Mouse (Mus musculus) lung, postnatal 36 days (tissue): ENCODE data around the gene Plcg1.

ENCODE experiments used
- DNase-seq: peaks from one replicate; pipeline ENCODE4 v3.0.0; 2022; ENCODE audit warnings: mixed read lengths

Plcg1 gene

GRCm38 (mm10) chr2:160736466-160736865 lies 5.4 kb downstream of the Plcg1 start:
- no peak for DNase-seq

- peak; percentile 83 for DNase-seq
Observed at GRCm38 (mm10) chr2:160738354-160738753, 7.3 kb downstream of the Plcg1 start.

- DNase-seq = no peak
Observed at GRCm38 (mm10) chr2:160739647-160740356, 8.7 kb downstream of the Plcg1 start.

- no peak for DNase-seq
Observed at GRCm38 (mm10) chr2:160740521-160741156, 9.5 kb downstream of the Plcg1 start.

- DNase-seq = peak; percentile 61
Observed at GRCm38 (mm10) chr2:160741580-160741979, 10.5 kb downstream of the Plcg1 start.

- DNase-seq = no peak
Observed at GRCm38 (mm10) chr2:160742161-160742609, 11.1 kb downstream of the Plcg1 start.

- peak; percentile 90 for DNase-seq
Observed at GRCm38 (mm10) chr2:160744040-160744822, 13.1 kb downstream of the Plcg1 start.

- DNase-seq = no peak
Observed at GRCm38 (mm10) chr2:160744823-160745210, 13.7 kb downstream of the Plcg1 start.

GRCm38 (mm10) chr2:160745497-160745896 lies 14.4 kb downstream of the Plcg1 start:
- DNase-seq = no peak

GRCm38 (mm10) chr2:160746637-160747036 lies 15.5 kb downstream of the Plcg1 start:
- no peak for DNase-seq

GRCm38 (mm10) chr2:160747075-160747474 lies 16.0 kb downstream of the Plcg1 start:
- DNase-seq = no peak

- DNase-seq = no peak
Observed at GRCm38 (mm10) chr2:160756583-160757203, 25.6 kb downstream of the Plcg1 start.

- DNase-seq = peak; percentile 58
Observed at GRCm38 (mm10) chr2:160760433-160761184, 29.5 kb downstream of the Plcg1 start.

- DNase-seq = no peak
Observed at GRCm38 (mm10) chr2:160763816-160764215, 32.7 kb downstream of the Plcg1 start.

GRCm38 (mm10) chr2:160764386-160764785 lies 33.3 kb downstream of the Plcg1 start:
- no peak for DNase-seq

- DNase-seq = no peak
Observed at GRCm38 (mm10) chr2:160765096-160765495, 34.0 kb downstream of the Plcg1 start.

GRCm38 (mm10) chr2:160766371-160766771 lies 35.3 kb downstream of the Plcg1 start:
- peak; percentile 83 for DNase-seq

- DNase-seq = no peak
Observed at GRCm38 (mm10) chr2:160767201-160767600, 36.1 kb downstream of the Plcg1 start.

GRCm38 (mm10) chr2:160768097-160768695 lies 37.1 kb downstream of the Plcg1 start:
- DNase-seq = no peak

GRCm38 (mm10) chr2:160768997-160769396 lies 37.9 kb downstream of the Plcg1 start:
- DNase-seq = no peak

GRCm38 (mm10) chr2:160770409-160770808 lies 39.3 kb downstream of the Plcg1 start:
- DNase-seq = no peak

- no peak for DNase-seq
Observed at GRCm38 (mm10) chr2:160770871-160771270, 39.8 kb downstream of the Plcg1 start.
